Mouse (Mus musculus) cerebellum, adult 9-10 months (tissue): ENCODE measurements around the gene Cdc20.

Experiments
- DNase-seq: peaks from one replicate; pipeline ENCODE4 v3.0.0; 2022

Cdc20 gene

GRCm38 (mm10) chr4:118436820-118437603 lies at the start of gene Cdc20:
Gene Cdc20 (minus strand): TSS chr4:118437352.
- DNase-seq: peak; percentile 77

DNA sequence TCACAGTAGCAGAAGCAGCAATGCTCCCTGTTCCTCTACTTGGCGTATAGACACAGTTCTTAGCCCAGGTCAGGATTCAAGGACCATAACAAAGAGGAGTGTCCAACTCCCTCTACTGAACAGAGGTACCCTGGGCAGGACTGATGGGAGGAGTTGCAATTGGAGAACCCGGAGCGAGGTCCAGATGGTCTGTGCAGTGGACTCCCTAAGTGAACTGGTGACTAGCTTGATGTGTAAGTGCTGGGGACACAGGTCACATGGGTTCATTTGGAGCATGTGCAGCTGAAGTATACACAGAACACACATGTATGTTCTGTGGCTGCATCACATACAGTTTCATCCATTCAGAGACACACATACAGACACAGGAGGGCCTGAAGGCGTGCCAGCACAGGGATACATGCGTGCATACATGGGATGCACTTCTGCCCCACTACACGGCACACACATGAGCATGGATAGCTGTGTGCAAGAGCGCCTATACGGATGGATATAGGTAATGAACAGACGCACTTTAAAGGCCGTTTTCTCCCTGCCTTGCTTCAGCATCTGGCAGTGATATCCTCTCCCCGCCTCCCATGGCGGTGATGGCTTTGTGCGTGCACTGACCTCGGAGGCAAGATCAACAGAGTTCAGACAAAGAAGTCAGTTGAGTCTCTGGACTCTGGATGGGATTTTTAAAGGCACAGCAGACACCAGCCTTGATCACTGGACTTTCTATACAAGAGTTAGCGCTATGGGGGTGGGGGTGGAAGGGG lies 39.8 kb upstream of the Cdc20 start:
- DNase-seq: no peak

GRCm38 (mm10) chr4:118472687-118473086 lies 35.5 kb upstream of the Cdc20 start:
- DNase-seq: no peak

GRCm38 (mm10) chr4:118471281-118471680 lies 34.1 kb upstream of the Cdc20 start:
- no peak for DNase-seq

DNA sequence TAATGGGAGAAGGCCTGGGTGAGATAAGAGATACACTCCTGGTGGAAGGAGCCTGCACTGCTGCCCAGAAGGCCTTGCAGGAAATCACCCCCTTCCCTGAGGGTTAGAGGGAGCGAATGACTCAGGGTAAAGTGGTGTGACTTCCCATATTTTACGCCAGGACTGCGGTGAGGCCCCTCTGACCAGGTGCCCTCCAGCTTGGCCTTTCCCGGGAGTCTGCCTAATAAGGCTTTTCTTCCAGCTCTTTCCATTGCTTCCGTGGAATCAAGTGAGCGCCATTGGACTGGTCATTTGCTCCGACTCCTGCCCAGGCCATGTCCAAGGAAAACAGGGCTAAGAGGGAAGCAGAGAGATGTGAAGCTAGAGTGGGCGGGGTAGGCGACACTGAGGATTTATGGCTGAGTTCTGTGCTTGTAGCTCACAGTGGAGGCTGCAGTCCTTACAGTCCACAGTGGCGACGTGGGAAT lies 28.6 kb upstream of the Cdc20 start:
- DNase-seq: no peak

GRCm38 (mm10) chr4:118464956-118465355 lies 27.8 kb upstream of the Cdc20 start:
- no peak for DNase-seq

- no peak for DNase-seq
These were observed 20.3 kb upstream of the Cdc20 start, which contains the start of gene Mpl for GRCm38 (mm10) chr4:118457345-118457975. Gene Mpl (minus strand): TSS chr4:118457513.

DNA sequence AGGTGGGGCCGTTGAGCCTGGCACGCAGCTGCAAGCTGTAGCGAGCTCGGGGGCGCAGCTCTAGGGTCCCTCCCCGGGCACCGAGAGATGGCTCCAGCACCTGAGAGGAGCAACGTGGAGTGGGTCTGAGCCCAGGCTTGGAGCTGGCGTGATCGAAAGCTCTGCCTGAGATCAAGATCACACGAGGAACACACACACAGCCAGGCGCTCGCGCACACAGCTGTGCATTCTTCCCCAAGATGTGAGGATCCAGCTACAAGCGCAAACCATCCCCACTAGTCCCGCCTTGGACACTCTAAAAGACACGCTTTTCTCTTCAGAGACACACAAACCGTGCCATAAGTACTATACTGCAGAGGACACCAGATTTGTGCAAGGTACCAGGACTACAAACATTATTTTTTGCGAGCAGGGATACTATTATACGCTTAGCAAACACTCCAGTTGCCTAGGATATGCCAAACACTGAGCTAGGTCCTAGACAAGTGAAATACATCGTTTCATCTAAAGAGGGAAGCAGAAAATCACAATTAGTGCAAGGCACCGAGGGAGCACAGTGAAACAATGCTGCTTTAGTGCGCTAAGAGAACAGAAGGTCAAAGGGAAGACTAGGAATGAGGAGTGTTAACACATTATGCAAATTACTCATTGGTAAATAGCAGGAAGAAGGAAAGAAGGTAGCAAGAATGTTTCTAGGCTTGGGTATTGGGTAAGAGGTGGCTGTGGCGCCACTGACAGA lies 9.4 kb upstream of the Cdc20 start:
- DNase-seq: no peak

GRCm38 (mm10) chr4:118445781-118446414 lies 8.7 kb upstream of the Cdc20 start:
- DNase-seq: no peak

GRCm38 (mm10) chr4:118445088-118445487 lies 7.9 kb upstream of the Cdc20 start:
- DNase-seq: no peak

- no peak for DNase-seq
These were observed 689 bp upstream of the Cdc20 start for GRCm38 (mm10) chr4:118437829-118438253.

DNA sequence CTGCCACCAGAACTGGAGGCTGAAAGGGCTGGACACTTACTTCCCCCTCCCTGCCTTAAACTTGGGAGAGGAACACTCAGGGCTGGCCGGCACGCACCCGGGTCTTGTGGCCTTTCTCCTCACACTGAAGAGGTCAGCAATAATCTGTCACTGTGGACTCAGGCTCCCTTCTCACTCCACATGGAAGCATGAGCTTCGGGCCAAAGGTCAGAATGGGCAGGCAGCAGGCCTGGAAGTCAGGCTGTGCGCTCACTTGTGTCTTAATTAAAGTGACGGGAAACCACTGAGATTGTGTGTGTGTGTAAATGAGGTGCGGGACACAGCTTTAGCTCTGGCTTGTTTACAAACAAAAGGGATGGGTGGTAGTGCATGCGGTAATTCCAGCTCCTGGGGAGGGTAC lies 4.8 kb downstream of the Cdc20 start:
- DNase-seq: no peak

GRCm38 (mm10) chr4:118429215-118429895 lies 7.8 kb downstream of the Cdc20 start:
- DNase-seq: no peak

GRCm38 (mm10) chr4:118428531-118429214 lies 8.5 kb downstream of the Cdc20 start:
- DNase-seq: no peak

DNA sequence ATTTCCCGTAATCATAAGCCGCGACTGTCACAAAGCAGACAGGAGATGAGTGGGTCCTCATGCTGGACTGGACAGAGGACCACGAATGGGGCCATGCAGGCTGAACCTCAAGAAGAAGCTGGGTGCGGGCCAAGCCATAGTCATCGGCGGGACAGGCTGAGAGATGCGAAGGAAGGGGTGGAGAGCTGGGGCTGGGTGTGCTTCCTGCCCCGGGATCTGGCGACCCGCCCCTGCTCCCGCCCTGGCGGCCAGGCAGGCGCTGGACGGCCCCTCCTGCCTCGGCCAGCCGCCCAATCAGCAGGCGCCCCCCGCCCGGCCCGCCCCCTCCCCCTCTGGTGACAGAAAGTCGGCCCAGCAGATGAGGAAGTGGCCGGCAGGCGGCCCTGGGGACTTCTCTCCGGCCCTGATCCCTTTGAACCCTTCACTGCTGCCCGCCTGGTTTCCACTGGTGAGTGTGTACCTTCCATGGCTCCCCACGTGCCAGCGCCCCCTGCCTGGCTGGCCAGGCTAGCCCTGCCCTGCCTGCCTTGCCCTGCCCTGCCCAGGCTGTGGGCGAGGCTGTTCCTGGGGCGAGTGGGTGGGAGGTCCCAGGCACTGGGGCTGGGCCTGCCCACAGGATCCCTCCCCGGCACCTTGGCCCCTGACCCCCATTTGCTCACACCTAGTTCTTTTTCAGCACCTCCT lies 9.2 kb downstream of the Cdc20 start, which contains the start of gene Elovl1:
Gene Elovl1, plus strand, starts transcription at position 326 of the 684 bp plus-strand sequence.
- DNase-seq: peak; percentile 65

GRCm38 (mm10) chr4:118427415-118427767 lies 9.8 kb downstream of the Cdc20 start:
- DNase-seq: no peak

DNA sequence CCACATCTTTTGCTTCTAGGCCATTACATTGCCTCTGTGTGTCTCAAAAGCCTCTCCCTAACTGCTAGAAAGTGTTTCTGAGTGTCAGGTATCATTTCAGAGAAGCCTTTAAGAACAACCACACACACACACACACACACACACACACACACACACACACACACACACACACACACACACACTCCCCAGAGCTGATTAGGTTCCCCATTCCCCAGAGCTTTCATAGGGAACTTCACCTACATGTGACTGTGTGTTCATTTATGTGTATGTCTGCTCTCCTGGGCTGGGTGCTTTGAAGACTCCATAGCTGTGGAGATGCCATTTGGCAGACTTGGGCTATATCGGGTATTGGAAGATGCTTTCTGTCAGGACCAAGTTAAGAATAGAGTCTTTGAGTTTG lies 11.8 kb downstream of the Cdc20 start:
- no peak for DNase-seq

DNA sequence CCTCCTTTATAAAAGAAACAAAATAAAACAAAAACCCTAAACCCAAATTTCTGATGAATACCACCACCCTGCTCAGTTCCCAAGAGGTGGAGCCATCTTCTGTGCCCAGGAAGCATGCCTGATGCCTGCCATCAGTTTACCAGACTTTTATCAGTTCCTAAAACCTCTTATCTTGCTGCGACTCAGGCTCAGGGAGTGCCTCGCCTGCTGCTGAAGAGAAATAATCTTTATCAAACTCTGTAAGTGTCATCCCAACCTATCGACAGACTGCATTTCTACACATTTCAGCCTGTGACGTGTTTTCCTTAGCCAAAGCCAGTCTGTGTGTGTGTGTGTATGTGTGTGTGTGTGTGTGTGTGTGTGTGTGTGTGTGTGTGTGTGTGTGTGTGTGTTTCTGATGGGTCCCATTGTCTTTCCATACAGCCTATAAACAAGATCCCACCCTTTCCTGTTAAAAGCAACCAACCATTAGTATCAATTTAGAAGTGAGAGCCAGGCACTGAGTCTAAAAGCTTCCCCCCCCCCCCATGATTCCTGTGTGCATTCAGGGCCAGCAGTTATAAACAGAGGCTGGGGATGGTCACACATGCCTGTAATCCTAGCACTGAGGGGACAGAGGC lies 12.5 kb downstream of the Cdc20 start:
- DNase-seq: no peak

- no peak for DNase-seq
These were observed 15.8 kb downstream of the Cdc20 start for GRCm38 (mm10) chr4:118421384-118421783.
